Mouse (Mus musculus): Measurements from ENCODE around the gene Krtap5-1. TPM values are rescaled to one million over a fixed set of nuclear protein-coding genes. Genes with fewer than 3 reads are reported as not detected.

Krtap5-1 gene
- polyA plus RNA-seq, 1 experiment from 2014 or later, result not detected

Other genes with a start within 250 kb of the Krtap5-1 start
- 53.9 and 57.8 TPM in 2 replicates for gene Mob2, start 236.1 kb downstream of the Krtap5-1 start, polyA plus RNA-seq (2015; fragmentation: Nextera tagmentation; extraction: Ambion mirVana)
- gene Dusp8, start 201.3 kb downstream of the Krtap5-1 start, polyA plus RNA-seq (2015; fragmentation: Nextera tagmentation; extraction: Ambion mirVana), result 134 and 135 TPM in 2 replicates
- gene Gm45618, start 176.4 kb downstream of the Krtap5-1 start, polyA plus RNA-seq (2015; fragmentation: Nextera tagmentation; extraction: Ambion mirVana), result 0.36 and 0.65 TPM in 2 replicates
- not detected in 2 replicates for gene Gm39115, start 161.1 kb downstream of the Krtap5-1 start, polyA plus RNA-seq (2015; fragmentation: Nextera tagmentation; extraction: Ambion mirVana)
- not detected in 2 replicates for gene Gm45337, start 152.5 kb downstream of the Krtap5-1 start, polyA plus RNA-seq (2015; fragmentation: Nextera tagmentation; extraction: Ambion mirVana)
- gene Gm29735, start 140.0 kb downstream of the Krtap5-1 start, polyA plus RNA-seq (2015; fragmentation: Nextera tagmentation; extraction: Ambion mirVana), result not detected in 2 replicates
- gene Gm4553, start 131.4 kb downstream of the Krtap5-1 start, polyA plus RNA-seq (2015; fragmentation: Nextera tagmentation; extraction: Ambion mirVana), result not detected in 2 replicates
- not detected in 2 replicates for gene Krtap5-2, start 121.1 kb downstream of the Krtap5-1 start, polyA plus RNA-seq (2015; fragmentation: Nextera tagmentation; extraction: Ambion mirVana)
- gene Gm10153, start 106.7 kb downstream of the Krtap5-1 start, polyA plus RNA-seq (2015; fragmentation: Nextera tagmentation; extraction: Ambion mirVana), result not detected in 2 replicates
- not detected in 2 replicates for gene Krtap5-3, start 95.8 kb downstream of the Krtap5-1 start, polyA plus RNA-seq (2015; fragmentation: Nextera tagmentation; extraction: Ambion mirVana)
- not detected in 2 replicates for gene Gm7579, start 85.3 kb downstream of the Krtap5-1 start, polyA plus RNA-seq (2015; fragmentation: Nextera tagmentation; extraction: Ambion mirVana)
- not detected in 2 replicates for gene Krtap5-5, start 67.1 kb downstream of the Krtap5-1 start, polyA plus RNA-seq (2015; fragmentation: Nextera tagmentation; extraction: Ambion mirVana)
- gene Gm40460, start 56.0 kb downstream of the Krtap5-1 start, polyA plus RNA-seq (2015; fragmentation: Nextera tagmentation; extraction: Ambion mirVana), result not detected in 2 replicates
- gene Gm2431, start 38.8 kb downstream of the Krtap5-1 start, polyA plus RNA-seq (2015; fragmentation: Nextera tagmentation; extraction: Ambion mirVana), result not detected in 2 replicates
- not detected in 2 replicates for gene Gm4559, start 22.8 kb downstream of the Krtap5-1 start, polyA plus RNA-seq (2015; fragmentation: Nextera tagmentation; extraction: Ambion mirVana)
- not detected in 2 replicates for gene Krtap5-4, start 6.4 kb upstream of the Krtap5-1 start, polyA plus RNA-seq (2015; fragmentation: Nextera tagmentation; extraction: Ambion mirVana)
- 9.5 and 10.1 TPM in 2 replicates for gene Ifitm10, start 76.6 kb upstream of the Krtap5-1 start, polyA plus RNA-seq (2015; fragmentation: Nextera tagmentation; extraction: Ambion mirVana)
- 1.4 and 4.4 TPM in 2 replicates for gene Gm49369, start 85.5 kb upstream of the Krtap5-1 start, polyA plus RNA-seq (2015; fragmentation: Nextera tagmentation; extraction: Ambion mirVana)
- gene Ctsd, start 90.9 kb upstream of the Krtap5-1 start, polyA plus RNA-seq (2015; fragmentation: Nextera tagmentation; extraction: Ambion mirVana), result 254 and 288 TPM in 2 replicates
- not detected in 2 replicates for gene Syt8, start 137.7 kb upstream of the Krtap5-1 start, polyA plus RNA-seq (2015; fragmentation: Nextera tagmentation; extraction: Ambion mirVana)
- gene Tnni2, start 144.7 kb upstream of the Krtap5-1 start, polyA plus RNA-seq (2015; fragmentation: Nextera tagmentation; extraction: Ambion mirVana), result 0.25 and 0.74 TPM in 2 replicates
- gene Lsp1, start 163.7 kb upstream of the Krtap5-1 start, polyA plus RNA-seq (2015; fragmentation: Nextera tagmentation; extraction: Ambion mirVana), result 3.7 and 5.4 TPM in 2 replicates
- gene Tnnt3, start 201.7 kb upstream of the Krtap5-1 start, polyA plus RNA-seq (2015; fragmentation: Nextera tagmentation; extraction: Ambion mirVana), result 1.6 TPM in 2 replicates
- gene Mrpl23, start 235.6 kb upstream of the Krtap5-1 start, polyA plus RNA-seq (2015; fragmentation: Nextera tagmentation; extraction: Ambion mirVana), result 22.4 and 24.0 TPM in 2 replicates